Mouse (Mus musculus) hindbrain, postnatal 0 days (tissue): ENCODE measurements around the gene Eps8l2. TPM values are rescaled to one million over a fixed set of nuclear protein-coding genes. Genes with fewer than 3 reads are reported as not detected.

Source experiments
- ATAC-seq: fragments of 200-750 bp; cut with Nextera tagmentation; 2 replicates; pipeline ENCODE4 v1.8.0; 2017; ENCODE audit warnings: mild to moderate bottlenecking, moderate TSS enrichment, moderate library complexity
- DNase-seq: peaks from one replicate; pipeline ENCODE4 v3.0.0-alpha.2; 2015; ENCODE audit warnings: low spot score
- H3K27ac ChIP-seq: fragments of 300-500 bp; sonication (generic); 2 replicates; pipeline ENCODE4 v1.5.1; 2014; ENCODE audit warnings: mild to moderate bottlenecking
- H3K27me3 ChIP-seq: fragments of 300-500 bp; sonication (generic); 2 replicates; pipeline ENCODE4 v1.6.1; 2014; ENCODE audit warnings: low read length, mixed read lengths; ENCODE audit not compliant: insufficient read depth
- H3K36me3 ChIP-seq: fragments of 300-500 bp; sonication (generic); 2 replicates; pipeline ENCODE4 v1.6.1; 2014; ENCODE audit warnings: low read length, mixed read lengths; ENCODE audit not compliant: insufficient read depth
- H3K4me1 ChIP-seq: fragments of 300-500 bp; sonication (generic); 2 replicates; pipeline ENCODE4 v1.6.1; 2014; ENCODE audit warnings: antibody characterized with exemption, low read length, mixed read lengths; ENCODE audit not compliant: insufficient read depth
- H3K4me2 ChIP-seq: fragments of 300-500 bp; sonication (generic); 2 replicates; pipeline ENCODE4 v1.6.1; 2014; ENCODE audit warnings: low read depth, mild to moderate bottlenecking, low read length, moderate library complexity, mixed read lengths
- H3K4me3 ChIP-seq: fragments of 300-500 bp; sonication (generic); 2 replicates; pipeline ENCODE4 v1.5.1; 2014; ENCODE audit warnings: low read length
- H3K9ac ChIP-seq: fragments of 300-500 bp; sonication (generic); replicated peaks from 2 replicates; pipeline ENCODE4 v1.6.1; 2014; ENCODE audit warnings: mild to moderate bottlenecking, low read length, moderate library complexity, mixed read lengths
- H3K9me3 ChIP-seq: fragments of 300-500 bp; sonication (generic); 2 replicates; pipeline ENCODE4 v1.6.1; 2016; ENCODE audit warnings: low read length, mixed read lengths
- CTCF ChIP-seq: IDR thresholded peaks from 2 replicates; pipeline ENCODE4 v1.5.1; 2016; ENCODE audit warnings: antibody characterized with exemption, control low read depth, low read depth
- WGBS: fragments of 180-500 bp; shearing (Covaris S2); extraction: QIAGEN DNeasy Blood & Tissue Kit; methylation state at CpG from one replicate; pipeline ENCODE4 v1.1.7; 2014; 5-methylcytosine and 5-hydroxymethylcytosine counted together
- polyA plus RNA-seq: library from polyadenylated mRNA; unstranded; fragments of >200 nt; fragmentation: Nextera tagmentation; extraction: Ambion mirVana; gene quantifications from 2 replicates; pipeline ENCODE4 v1.2.1, GENCODE M21; 2015
- total RNA-seq: library from RNA; depleted of rRNA; stranded (reverse); fragments of >200 nt; gene quantifications from 2 replicates; pipeline ENCODE4 v1.2.3, GENCODE M21; 2014; rRNA removed

Eps8l2 gene
- total RNA-seq (1.6 and 3.9 TPM in 2 replicates), polyA plus RNA-seq (1.5 and 2.4 TPM in 2 replicates)

- H3K9me3 ChIP-seq: no peaks in the 10 kb centered on the region
- ATAC-seq: no peak
- 5% methylated on average over 23 of the region's 23 CpGs for WGBS
- H3K27me3 ChIP-seq: no peaks in the 10 kb centered on the region
- 0 out of 2 replicates have a peak, but pooled peaks cover 3% of the 10 kb centered on the region for H3K4me1 ChIP-seq
- H3K4me2 ChIP-seq: peak within 1 kb of the TSS; percentile 23; the same call in 1 of the 2 replicates
- H3K36me3 ChIP-seq: peaks cover 7% of the 10 kb centered on the region; the same call in 1 of the 2 replicates
- no peak within 1 kb of the TSS for H3K4me3 ChIP-seq
- no peak within 1 kb of the TSS for H3K27ac ChIP-seq
- TF ChIP-seq CTCF: no peak
- DNase-seq: no peak
- H3K9ac ChIP-seq: peak within 1 kb of the TSS; percentile 17; the same call in 1 of the 2 replicates
Observed at GRCm38 (mm10) chr7:141338576-141339131, at the start of gene Eps8l2. Eps8l2 (plus strand) TSS chr7:141338880.

DNA sequence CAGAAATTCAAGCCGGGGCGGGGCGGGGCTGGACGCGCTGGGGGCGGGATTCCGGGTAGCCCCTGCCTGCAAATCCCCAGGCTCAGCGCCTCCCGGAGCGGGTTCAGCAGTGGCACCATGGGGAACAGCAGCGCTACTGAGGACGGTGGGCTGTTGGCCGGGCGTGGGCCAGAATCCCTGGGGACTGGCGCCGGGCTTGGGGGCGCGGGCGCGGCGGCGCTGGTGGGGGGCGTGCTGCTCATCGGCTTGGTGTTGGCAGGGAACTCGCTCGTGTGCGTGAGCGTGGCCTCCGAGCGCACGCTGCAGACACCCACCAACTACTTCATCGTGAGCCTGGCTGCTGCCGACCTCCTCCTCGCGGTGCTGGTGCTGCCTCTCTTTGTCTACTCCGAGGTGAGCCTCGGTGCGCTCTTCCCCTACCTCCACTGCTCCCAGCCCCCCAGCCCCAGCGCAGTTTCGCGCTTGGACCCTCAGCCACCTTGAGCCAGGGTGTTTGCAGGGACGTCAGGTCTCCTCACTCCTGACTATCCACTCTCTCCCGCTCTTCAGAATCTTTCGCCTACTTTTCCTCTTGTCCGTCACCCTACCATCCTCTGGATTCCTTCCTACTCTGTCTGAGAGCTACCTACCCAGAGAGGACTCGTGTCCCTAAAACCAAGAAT is 46.6 kb upstream of the Eps8l2 start, which contains the start of gene Drd4:
Gene Drd4 (plus strand): TSS at position 86 of the 662 bp plus-strand sequence.
- DNase-seq: peak; percentile 36
- Histone ChIP-seq H3K9me3 (no peaks in the 10 kb centered on the region), H3K4me2 (peak within 1 kb of the TSS; percentile 92), H3K4me1 (peaks cover 7% of the 10 kb centered on the region), H3K36me3 (no peaks in the 10 kb centered on the region), H3K4me3 (peak within 1 kb of the TSS; percentile 51), H3K9ac (peak within 1 kb of the TSS; percentile 57), H3K27ac (no peak within 1 kb of the TSS), H3K27me3 (peaks cover 31% of the 10 kb centered on the region)
- 3% methylated on average over 46 of the region's 46 CpGs for WGBS
- ATAC-seq: peak; percentile 59; the same call in 1 of the 2 replicates
- no peak for TF ChIP-seq CTCF

- Histone ChIP-seq H3K27ac (no peak overlapping the region), H3K4me1 (peaks cover 7% of the 10 kb centered on the region), H3K9me3 (no peaks in the 10 kb centered on the region), H3K9ac (0 out of 2 replicates have a peak overlapping the region, but pooled peaks have one; percentile 57), H3K4me2 (peak overlapping the region; percentile 92), H3K4me3 (peak overlapping the region; percentile 51), H3K27me3 (peaks cover 31% of the 10 kb centered on the region), H3K36me3 (no peaks in the 10 kb centered on the region)
- ATAC-seq (no peak), DNase-seq (peak; percentile 15)
- WGBS: 37% methylated on average over 15 of the region's 15 CpGs
- no peak for TF ChIP-seq CTCF
Observed at GRCm38 (mm10) chr7:141292583-141293388, 45.9 kb upstream of the Eps8l2 start.

DNA sequence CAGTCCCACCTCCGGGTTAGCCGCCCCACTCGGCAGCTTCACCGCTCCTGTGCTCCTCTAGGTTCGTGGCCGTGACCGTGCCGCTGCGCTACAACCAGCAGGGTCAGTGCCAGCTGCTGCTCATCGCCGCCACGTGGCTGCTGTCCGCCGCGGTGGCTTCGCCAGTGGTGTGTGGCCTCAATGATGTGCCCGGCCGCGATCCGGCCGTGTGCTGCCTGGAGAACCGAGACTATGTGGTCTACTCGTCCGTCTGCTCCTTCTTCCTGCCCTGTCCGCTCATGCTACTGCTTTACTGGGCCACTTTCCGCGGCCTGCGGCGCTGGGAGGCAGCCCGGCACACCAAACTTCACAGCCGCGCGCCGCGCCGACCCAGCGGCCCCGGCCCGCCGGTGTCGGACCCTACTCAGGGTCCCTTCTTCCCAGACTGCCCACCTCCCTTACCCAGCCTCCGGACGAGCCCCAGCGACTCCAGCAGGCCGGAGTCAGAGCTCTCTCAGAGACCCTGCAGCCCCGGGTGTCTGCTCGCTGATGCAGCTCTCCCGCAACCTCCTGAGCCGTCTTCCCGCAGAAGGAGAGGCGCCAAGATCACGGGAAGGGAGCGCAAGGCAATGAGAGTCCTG is 44.7 kb upstream of the Eps8l2 start:
- H3K36me3 ChIP-seq: no peaks in the 10 kb centered on the region
- TF ChIP-seq CTCF: peak; percentile 38
- peaks cover 31% of the 10 kb centered on the region for H3K27me3 ChIP-seq
- H3K4me1 ChIP-seq: peaks cover 7% of the 10 kb centered on the region
- under 1% methylated on average over 53 of the region's 53 CpGs for WGBS
- H3K27ac ChIP-seq: no peak overlapping the region
- H3K4me2 ChIP-seq: peak overlapping the region; percentile 65
- peak; percentile 33; the same call in 1 of the 2 replicates for ATAC-seq
- no peaks in the 10 kb centered on the region for H3K9me3 ChIP-seq
- H3K4me3 ChIP-seq: peak overlapping the region; percentile 35
- peak; percentile 57 for DNase-seq
- H3K9ac ChIP-seq: peak overlapping the region; percentile 21; the same call in 1 of the 2 replicates

DNA sequence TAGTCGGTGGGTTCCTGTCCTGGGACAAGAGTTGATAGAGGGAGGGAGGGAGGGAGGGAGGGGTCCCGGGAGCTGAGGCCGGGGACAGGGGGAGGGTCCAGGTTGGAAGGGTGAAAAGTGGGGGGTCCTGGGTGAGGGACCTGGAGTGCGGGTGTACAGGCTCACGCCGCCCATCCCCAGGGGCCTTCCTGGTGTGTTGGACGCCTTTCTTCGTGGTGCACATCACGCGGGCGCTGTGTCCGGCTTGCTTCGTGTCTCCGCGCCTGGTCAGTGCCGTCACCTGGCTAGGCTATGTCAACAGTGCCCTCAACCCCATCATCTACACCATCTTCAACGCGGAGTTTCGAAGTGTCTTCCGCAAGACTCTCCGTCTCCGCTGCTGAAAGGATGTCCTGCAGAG is 44.2 kb upstream of the Eps8l2 start:
- H3K27me3 ChIP-seq: peaks cover 31% of the 10 kb centered on the region

More for the DNA sequence above, 44.2 kb upstream of the Eps8l2 start:
- Histone ChIP-seq H3K4me2 (peak overlapping the region; percentile 65), H3K9ac (no peak overlapping the region), H3K27ac (no peak overlapping the region), H3K9me3 (no peaks in the 10 kb centered on the region), H3K4me1 (peaks cover 7% of the 10 kb centered on the region), H3K36me3 (no peaks in the 10 kb centered on the region), H3K4me3 (peak overlapping the region; percentile 35)
- TF ChIP-seq CTCF: no peak
- 7% methylated on average over 22 of the region's 22 CpGs for WGBS
- ATAC-seq (no peak), DNase-seq (no peak)
